Mouse (Mus musculus) hindbrain, embryonic 13.5 days (tissue): ENCODE measurements around the gene Usp45. TPM values are rescaled to one million over a fixed set of nuclear protein-coding genes. Genes with fewer than 3 reads are reported as not detected.

Experiments used
- ATAC-seq: fragments of 200-750 bp; cut with Nextera tagmentation; 2 replicates; pipeline ENCODE4 v1.8.0; 2017; ENCODE audit warnings: moderate TSS enrichment; ENCODE audit not compliant: low FRiP score
- H3K27ac ChIP-seq: fragments of 300-500 bp; sonication (generic); 2 replicates; pipeline ENCODE4 v1.5.1; 2015; ENCODE audit warnings: inconsistent platforms, mild to moderate bottlenecking, moderate library complexity
- H3K27me3 ChIP-seq: fragments of 300-500 bp; sonication (generic); 2 replicates; pipeline ENCODE4 v1.6.1; 2015; ENCODE audit warnings: mild to moderate bottlenecking, inconsistent platforms
- H3K36me3 ChIP-seq: fragments of 300-500 bp; sonication (generic); 2 replicates; pipeline ENCODE4 v1.6.1; 2015; ENCODE audit warnings: mild to moderate bottlenecking, inconsistent platforms
- H3K4me1 ChIP-seq: fragments of 300-500 bp; sonication (generic); replicated peaks from 2 replicates; pipeline ENCODE4 v1.6.1; 2015; ENCODE audit warnings: inconsistent platforms
- H3K4me2 ChIP-seq: fragments of 300-500 bp; sonication (generic); 2 replicates; pipeline ENCODE4 v1.6.1; 2015; ENCODE audit warnings: inconsistent platforms, mild to moderate bottlenecking, moderate library complexity
- H3K4me3 ChIP-seq: fragments of 300-500 bp; sonication (generic); 2 replicates; pipeline ENCODE4 v1.5.1; 2015; ENCODE audit warnings: mild to moderate bottlenecking, inconsistent platforms
- H3K9ac ChIP-seq: fragments of 300-500 bp; sonication (generic); 2 replicates; pipeline ENCODE4 v1.6.1; 2015; ENCODE audit warnings: mild to moderate bottlenecking, inconsistent platforms
- H3K9me3 ChIP-seq: fragments of 300-500 bp; sonication (generic); 2 replicates; pipeline ENCODE4 v1.6.1; 2016; ENCODE audit warnings: inconsistent platforms
- WGBS: fragments of 180-500 bp; shearing (Covaris S2); methylation state at CpG from one replicate; pipeline ENCODE4 v1.1.7; 2015; 5-methylcytosine and 5-hydroxymethylcytosine counted together
- polyA plus RNA-seq: library from polyadenylated mRNA; unstranded; fragments of >200 nt; fragmentation: Nextera tagmentation; extraction: Ambion mirVana; gene quantifications from 2 replicates; pipeline ENCODE4 v1.2.1, GENCODE M21; 2015

Usp45 gene
- polyA plus RNA-seq, 1 experiment from 2014 or later = 7.6 TPM

DNA sequence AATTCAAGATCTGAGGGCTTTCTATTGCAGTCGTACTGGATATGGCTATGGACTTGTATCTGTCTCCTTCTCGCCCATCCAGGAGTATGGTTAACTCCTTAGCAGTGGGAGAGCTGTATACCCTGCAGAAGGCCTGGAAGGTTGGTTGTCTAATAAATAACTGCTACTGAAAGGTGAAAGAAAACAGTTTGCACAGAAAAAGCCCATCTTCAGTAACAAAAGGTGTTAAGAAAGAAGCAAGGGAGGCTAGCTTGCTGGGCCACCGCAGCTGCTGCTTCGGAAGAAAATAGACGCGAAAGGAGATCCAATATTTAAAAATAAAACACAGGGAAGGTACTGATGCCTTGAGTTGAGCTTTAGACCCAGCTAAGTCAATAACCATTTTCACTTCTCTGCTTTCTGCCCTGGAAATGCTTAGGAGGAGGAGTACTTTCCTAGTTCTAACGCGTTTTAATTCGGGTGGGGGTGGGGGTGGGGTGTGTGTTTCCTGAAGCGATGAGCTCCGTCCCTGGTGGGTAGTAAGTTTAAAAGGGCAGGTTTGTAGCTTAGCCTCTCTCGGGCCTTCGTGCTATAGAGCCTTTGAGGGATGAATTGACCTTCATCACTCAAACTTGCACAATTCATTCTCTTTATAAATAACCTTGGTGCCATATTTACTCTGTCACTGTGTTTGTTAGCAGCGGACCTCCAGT, 639 bp upstream of the Usp45 start:
- 16% methylated on average over 14 of the region's 14 CpGs for WGBS

GRCm38 (mm10) chr4:21771064-21771463, 4.1 kb downstream of the Usp45 start:
- H3K9ac ChIP-seq = no peak overlapping the region
- no peaks in the 10 kb centered on the region for H3K36me3 ChIP-seq
- no peak overlapping the region for H3K27ac ChIP-seq
- WGBS = 88% methylated on average over 1 of the region's 1 CpGs
- H3K4me3 ChIP-seq = no peak overlapping the region
- H3K4me2 ChIP-seq = no peak overlapping the region
- no peaks in the 10 kb centered on the region for H3K27me3 ChIP-seq
- H3K9me3 ChIP-seq = no peaks in the 10 kb centered on the region
- peaks cover 3% of the 10 kb centered on the region for H3K4me1 ChIP-seq
- ATAC-seq = no peak

More for the DNA sequence above, 639 bp upstream of the Usp45 start:
- H3K4me3 ChIP-seq = peak overlapping the region; percentile 55
- no peaks in the 10 kb centered on the region for H3K9me3 ChIP-seq
- H3K27ac ChIP-seq = peak overlapping the region; percentile 79
- H3K4me1 ChIP-seq = peaks cover 5% of the 10 kb centered on the region
- ATAC-seq = peak; percentile 70
- no peaks in the 10 kb centered on the region for H3K27me3 ChIP-seq
- peak overlapping the region; percentile 73 for H3K9ac ChIP-seq
- 0 out of 2 replicates have a peak, but pooled peaks cover 3% of the 10 kb centered on the region for H3K36me3 ChIP-seq
- peak overlapping the region; percentile 68 for H3K4me2 ChIP-seq

GRCm38 (mm10) chr4:21772306-21772705, 5.3 kb downstream of the Usp45 start:
- peaks cover 6% of the 10 kb centered on the region for H3K4me1 ChIP-seq
- no peak overlapping the region for H3K4me3 ChIP-seq
- no peaks in the 10 kb centered on the region for H3K36me3 ChIP-seq
- H3K9ac ChIP-seq = no peak overlapping the region
- no peak overlapping the region for H3K27ac ChIP-seq
- no peaks in the 10 kb centered on the region for H3K27me3 ChIP-seq
- no peak overlapping the region for H3K4me2 ChIP-seq
- WGBS = 100% methylated on average over 1 of the region's 1 CpGs
- no peaks in the 10 kb centered on the region for H3K9me3 ChIP-seq
- no peak for ATAC-seq

DNA sequence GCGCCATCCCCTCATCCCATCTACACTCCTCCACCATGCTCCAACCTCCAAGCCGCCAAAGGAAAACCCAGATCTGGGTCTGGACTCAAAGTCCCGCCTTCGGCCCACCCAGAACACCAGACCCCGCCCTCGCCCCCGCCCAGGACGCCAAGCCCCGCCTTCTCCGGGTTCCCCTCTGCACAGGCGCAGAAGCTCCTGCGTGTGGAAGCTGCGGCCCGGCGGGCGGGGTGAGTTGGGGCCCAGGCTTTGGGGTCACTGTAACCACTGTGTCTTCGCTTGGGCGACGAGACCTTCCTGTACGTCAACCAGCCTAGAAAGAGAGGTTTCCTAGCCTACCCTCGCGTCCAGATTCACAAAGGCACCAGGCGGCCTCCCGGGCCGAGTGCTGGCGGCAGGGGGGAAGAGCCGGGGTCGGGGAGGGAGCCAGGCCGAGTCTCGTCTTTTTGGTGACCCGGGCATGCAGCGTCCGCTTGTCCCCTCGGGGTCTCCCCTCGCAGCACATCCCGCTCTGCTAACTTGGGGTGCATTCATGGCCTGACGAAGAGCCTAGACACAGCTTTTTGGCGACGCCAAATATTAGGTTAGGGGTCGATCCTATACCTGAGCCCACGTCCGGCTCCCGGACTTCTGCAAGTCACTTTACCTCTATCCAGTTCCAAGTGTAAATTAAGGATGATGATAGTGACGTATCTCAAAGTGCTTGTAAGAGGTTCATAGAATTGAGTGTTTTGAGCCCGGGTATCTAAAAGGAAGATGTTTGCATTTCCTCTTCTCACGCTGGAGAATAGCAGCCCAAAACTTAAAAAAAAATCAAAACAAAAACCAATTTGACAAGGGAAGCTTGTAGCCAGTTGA, 9.4 kb downstream of the Usp45 start:
- peak; percentile 98 for ATAC-seq
- H3K9ac ChIP-seq = peak overlapping the region; percentile 93
- H3K4me2 ChIP-seq = peak overlapping the region; percentile 67
- H3K9me3 ChIP-seq = no peaks in the 10 kb centered on the region
- H3K4me3 ChIP-seq = peak overlapping the region; percentile 79
- WGBS = under 1% methylated on average over 46 of the region's 46 CpGs
- H3K27ac ChIP-seq = peak overlapping the region; percentile 73
- H3K27me3 ChIP-seq = no peaks in the 10 kb centered on the region
- peaks cover 9% of the 10 kb centered on the region for H3K4me1 ChIP-seq
- H3K36me3 ChIP-seq = peaks cover 4% of the 10 kb centered on the region

DNA sequence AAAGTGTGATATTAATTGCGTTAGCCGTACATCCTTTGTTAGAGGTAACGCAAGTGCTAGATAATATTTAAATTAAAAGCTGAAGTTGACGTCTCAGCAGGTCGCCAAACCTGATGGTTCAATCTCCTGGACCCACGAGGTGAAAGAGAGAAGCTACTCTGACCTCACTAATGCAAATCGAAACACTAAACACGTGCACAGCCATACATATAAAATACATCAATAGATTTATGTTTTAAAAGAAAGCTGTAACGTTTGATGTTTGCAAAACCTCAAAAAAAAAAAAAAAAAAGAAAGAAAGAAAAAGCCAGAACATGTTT, 9.9 kb downstream of the Usp45 start:
- Histone ChIP-seq H3K4me1 (peaks cover 9% of the 10 kb centered on the region), H3K9me3 (no peaks in the 10 kb centered on the region), H3K9ac (peak overlapping the region; percentile 93), H3K27ac (no peak overlapping the region), H3K4me3 (peak overlapping the region; percentile 79), H3K27me3 (no peaks in the 10 kb centered on the region), H3K36me3 (peaks cover 9% of the 10 kb centered on the region), H3K4me2 (peak overlapping the region; percentile 67)
- WGBS = 14% methylated on average over 9 of the region's 9 CpGs
- ATAC-seq = no peak

DNA sequence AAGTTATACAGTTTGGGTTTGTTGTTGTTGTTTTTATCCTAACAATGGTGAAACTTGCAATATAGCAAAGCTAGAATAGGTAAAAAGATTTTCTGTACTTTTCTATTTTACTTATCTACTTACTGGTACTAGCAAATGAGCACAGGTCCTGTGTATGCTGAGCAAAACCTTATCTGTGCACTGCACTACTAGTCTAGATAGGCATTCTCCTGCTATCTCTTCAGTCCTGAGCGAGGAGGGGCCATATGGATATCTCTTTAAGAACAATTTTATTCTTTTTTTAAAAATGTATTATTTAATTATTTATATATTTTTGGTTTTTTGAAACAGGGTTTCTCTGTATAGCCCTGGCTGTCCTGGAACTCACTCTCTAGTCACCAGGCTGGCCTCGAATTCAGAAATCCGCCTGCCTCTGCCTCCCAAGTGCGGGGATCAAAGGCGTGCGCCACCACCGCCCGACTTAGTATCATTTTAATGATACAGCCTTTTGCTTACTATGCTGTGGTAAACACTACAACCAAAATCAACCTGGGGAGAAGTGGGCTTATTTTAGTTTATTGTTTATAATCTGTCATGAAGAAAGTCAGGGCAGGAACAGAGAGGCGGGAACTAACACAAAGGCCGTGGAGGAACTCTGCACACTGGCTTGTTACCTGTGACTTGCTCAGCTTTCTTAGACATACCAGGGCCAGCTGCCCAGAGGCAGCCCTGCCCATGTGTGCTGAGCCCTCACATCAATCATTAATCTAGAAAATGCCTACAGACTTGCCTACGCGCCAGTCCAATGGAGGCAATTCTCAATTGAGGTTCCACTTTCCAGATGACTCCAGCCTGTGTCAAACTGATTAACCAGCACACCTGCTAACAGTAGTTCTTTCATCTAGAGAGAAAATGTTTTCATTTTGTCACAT, 14.1 kb downstream of the Usp45 start:
- Histone ChIP-seq H3K27ac (no peak overlapping the region), H3K27me3 (no peaks in the 10 kb centered on the region), H3K9ac (no peak overlapping the region), H3K4me2 (no peak overlapping the region), H3K4me3 (no peak overlapping the region), H3K36me3 (peaks cover 44% of the 10 kb centered on the region), H3K9me3 (no peaks in the 10 kb centered on the region), H3K4me1 (peaks cover 9% of the 10 kb centered on the region)
- ATAC-seq = no peak
- 94% methylated on average over 12 of the region's 12 CpGs for WGBS

DNA sequence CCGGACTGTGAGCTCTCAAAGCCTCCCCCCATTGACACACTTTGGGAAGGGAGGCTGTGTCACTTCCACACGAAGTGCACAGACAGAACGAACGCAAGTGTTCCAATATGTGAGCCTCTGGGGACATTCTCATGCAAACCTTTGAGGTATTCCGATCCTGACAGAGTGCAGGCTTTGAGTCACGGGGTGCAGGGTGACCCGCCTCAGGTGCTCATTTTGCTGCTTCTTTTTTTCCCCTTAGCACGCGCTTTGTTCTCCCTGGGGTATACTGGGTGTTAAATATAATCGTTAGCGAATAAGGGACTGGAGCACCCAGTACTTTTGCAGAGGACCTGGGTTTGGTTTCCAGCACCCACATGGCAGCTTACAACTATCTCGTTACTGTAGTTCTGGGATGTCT, 19.3 kb downstream of the Usp45 start:
- Histone ChIP-seq H3K4me1 (no peaks in the 10 kb centered on the region), H3K27ac (no peak overlapping the region), H3K36me3 (peaks cover 64% of the 10 kb centered on the region), H3K4me2 (no peak overlapping the region), H3K9ac (no peak overlapping the region), H3K27me3 (no peaks in the 10 kb centered on the region), H3K9me3 (no peaks in the 10 kb centered on the region), H3K4me3 (no peak overlapping the region)
- ATAC-seq = no peak
- WGBS = 97% methylated on average over 12 of the region's 12 CpGs

- no peak overlapping the region for H3K4me2 ChIP-seq
- no peak overlapping the region for H3K9ac ChIP-seq
- H3K27ac ChIP-seq = no peak overlapping the region
- no peak for ATAC-seq
- no peaks in the 10 kb centered on the region for H3K27me3 ChIP-seq
- 85% methylated on average over 6 of the region's 6 CpGs for WGBS
- no peaks in the 10 kb centered on the region for H3K9me3 ChIP-seq
- H3K4me3 ChIP-seq = no peak overlapping the region
- peaks cover 53% of the 10 kb centered on the region for H3K36me3 ChIP-seq
- H3K4me1 ChIP-seq = no peaks in the 10 kb centered on the region
Measured at GRCm38 (mm10) chr4:21788903-21789302, 21.9 kb downstream of the Usp45 start.

DNA sequence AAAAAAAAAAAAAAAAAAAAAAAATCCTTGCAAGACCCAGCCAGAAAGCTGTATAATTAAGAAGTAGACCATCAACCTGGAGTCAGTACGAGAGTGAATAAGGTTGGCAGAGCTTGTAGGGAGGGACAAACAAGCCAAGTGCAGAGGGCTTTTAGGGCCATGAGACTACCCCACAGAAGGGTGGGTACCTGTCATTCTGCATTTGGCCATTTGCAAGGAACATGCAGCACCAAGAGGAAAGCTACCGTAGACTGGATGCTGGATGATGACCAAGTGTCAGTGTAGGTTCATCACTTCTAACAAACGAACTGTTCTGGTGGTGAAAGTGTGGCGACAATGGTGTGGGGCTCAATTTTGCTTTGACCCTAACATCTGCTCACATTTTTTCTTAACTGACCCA, 22.9 kb downstream of the Usp45 start:
- Histone ChIP-seq H3K4me2 (no peak overlapping the region), H3K27me3 (no peaks in the 10 kb centered on the region), H3K9ac (no peak overlapping the region), H3K36me3 (peaks cover 43% of the 10 kb centered on the region), H3K27ac (no peak overlapping the region), H3K4me3 (no peak overlapping the region), H3K9me3 (no peaks in the 10 kb centered on the region), H3K4me1 (no peaks in the 10 kb centered on the region)
- no peak for ATAC-seq
- 98% methylated on average over 4 of the region's 4 CpGs for WGBS

DNA sequence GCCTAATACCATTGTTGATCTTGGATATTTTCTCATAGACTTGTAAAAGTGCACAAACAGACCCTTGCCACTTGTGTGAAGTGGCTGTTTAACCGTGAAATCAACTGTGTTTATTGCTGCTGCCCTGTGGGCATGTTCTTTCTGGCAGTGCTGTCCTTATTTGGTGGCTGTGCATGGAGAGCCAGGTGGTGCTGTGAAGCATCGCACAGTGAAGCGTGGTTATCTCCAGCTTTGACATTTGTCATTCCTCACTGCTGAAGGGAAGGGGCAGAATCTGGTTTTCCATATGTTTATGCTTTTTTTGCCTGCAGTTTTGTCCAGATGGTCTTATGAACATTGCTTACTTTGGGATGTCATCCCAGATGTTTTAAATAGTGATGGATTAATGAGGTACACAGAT, 26.7 kb downstream of the Usp45 start:
- no peak overlapping the region for H3K27ac ChIP-seq
- no peaks in the 10 kb centered on the region for H3K9me3 ChIP-seq
- peak; percentile 83 for ATAC-seq

DNA sequence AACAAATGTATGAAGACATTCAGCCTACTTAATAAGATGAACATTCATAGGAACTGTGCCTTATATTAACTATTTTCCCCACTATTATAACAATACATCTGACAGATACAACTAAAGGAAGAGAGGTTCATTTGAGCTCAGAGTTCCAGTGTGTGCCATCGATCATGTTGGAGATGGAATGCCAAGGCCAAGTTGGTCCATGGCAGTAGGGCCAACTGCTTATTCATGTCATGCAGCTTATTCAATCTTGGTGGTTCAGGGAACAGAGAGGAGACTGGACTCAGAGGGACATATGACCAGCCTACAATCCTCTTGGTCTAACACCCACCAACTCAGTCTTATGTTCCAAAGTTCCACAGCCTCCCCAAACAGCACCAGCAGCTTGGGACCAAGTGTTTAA, 34.1 kb downstream of the Usp45 start:
- Histone ChIP-seq H3K36me3 (peaks cover 58% of the 10 kb centered on the region), H3K4me2 (no peak overlapping the region), H3K4me3 (no peak overlapping the region), H3K27me3 (no peaks in the 10 kb centered on the region), H3K4me1 (no peaks in the 10 kb centered on the region), H3K9ac (no peak overlapping the region), H3K27ac (no peak overlapping the region), H3K9me3 (no peaks in the 10 kb centered on the region)
- no peak for ATAC-seq
- WGBS = 91% methylated on average over 1 of the region's 1 CpGs

More for the DNA sequence above, 26.7 kb downstream of the Usp45 start:
- H3K4me2 ChIP-seq = no peak overlapping the region
- peaks cover 32% of the 10 kb centered on the region for H3K36me3 ChIP-seq
- no peaks in the 10 kb centered on the region for H3K4me1 ChIP-seq
- WGBS = 48% methylated on average over 3 of the region's 3 CpGs
- H3K27me3 ChIP-seq = no peaks in the 10 kb centered on the region
- H3K4me3 ChIP-seq = no peak overlapping the region
- H3K9ac ChIP-seq = no peak overlapping the region

DNA sequence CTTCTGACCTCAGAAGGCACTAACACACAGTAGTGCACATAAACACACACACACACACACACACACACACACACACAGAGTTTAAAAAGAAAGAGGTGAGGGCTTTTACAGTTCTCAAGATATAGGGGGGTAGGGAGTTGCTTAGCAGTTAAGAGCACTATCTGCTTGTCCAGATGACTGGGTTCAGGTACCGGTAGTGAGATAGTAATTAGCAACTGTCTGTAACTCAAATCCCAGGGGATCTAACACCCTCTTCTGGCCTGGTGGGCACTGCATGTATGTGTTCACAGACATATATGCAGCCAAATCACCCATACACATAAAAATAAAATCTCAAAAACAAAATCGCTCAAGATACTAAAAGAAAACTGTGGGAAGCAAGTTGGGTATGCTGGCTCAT, 34.7 kb downstream of the Usp45 start:
- Histone ChIP-seq H3K4me1 (no peaks in the 10 kb centered on the region), H3K4me2 (no peak overlapping the region), H3K4me3 (no peak overlapping the region), H3K9ac (no peak overlapping the region), H3K27ac (no peak overlapping the region), H3K36me3 (peaks cover 58% of the 10 kb centered on the region), H3K27me3 (no peaks in the 10 kb centered on the region), H3K9me3 (no peaks in the 10 kb centered on the region)
- WGBS = 97% methylated on average over 2 of the region's 2 CpGs
- ATAC-seq = no peak
